Mouse (Mus musculus): ENCODE measurements around the gene March2.

Gene March2

DNA sequence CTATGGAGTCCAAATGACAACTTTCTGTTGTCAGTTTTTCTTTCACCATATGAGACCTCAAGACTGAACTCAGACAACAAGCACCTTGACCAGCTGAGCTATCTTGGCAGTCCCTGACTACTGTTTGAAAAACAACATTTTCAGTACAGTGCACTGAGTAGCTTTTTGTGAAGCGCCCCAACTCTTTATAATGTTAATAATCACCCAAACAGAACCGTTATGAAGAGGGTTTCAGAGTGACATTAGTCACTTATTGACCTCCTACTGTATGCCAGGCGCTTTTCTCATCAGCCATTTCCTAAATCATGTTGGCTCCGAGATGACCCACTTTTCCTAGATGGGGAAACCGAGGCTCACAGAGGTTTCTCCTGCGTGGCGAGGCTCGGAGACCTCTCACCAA is 488 bp downstream of the March2 start:
- no peak for DNase-seq (ENCODE audit: low spot score in 2 of 2)

DNA sequence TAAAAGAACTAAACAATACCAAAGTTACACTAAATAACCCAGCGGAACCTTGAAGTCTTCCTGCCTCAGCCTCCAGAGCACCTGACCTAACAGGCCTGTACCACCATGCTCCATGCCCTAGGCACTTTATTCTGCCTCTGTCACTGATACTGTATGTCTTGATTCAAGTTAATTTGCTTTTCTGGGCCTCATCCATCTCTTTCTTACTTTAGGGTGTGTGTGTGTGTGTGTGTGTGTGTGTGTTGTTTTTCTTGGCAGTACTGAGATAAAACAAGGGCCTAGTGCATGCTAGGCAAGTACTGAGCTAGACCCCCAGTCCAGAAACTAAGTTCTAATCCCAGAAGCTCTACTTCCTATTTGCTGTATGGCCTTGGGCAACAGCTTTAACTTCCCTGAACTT is 1.2 kb downstream of the March2 start:
- no peak for DNase-seq (ENCODE audit: low spot score in 2 of 2)

DNA sequence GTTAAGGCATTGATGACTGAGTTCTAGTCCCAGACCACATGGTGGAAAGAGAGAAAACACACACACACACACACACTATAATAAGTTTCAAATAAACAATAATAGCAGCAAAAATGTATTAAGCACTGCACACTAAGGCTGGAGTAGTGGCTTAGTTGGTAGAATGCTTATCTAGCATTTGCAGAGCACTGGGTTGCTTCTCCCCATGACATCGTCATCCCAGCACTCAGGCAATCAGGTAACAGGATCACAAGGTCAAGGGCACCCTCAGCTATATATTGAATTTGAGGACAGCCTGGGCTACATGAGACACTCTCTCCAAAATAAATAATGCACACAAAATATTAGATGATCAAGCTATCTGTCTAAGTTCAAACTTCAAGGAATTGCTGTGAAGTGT is 3.7 kb downstream of the March2 start:
- peak in 1 of 2 experiments; percentile 42 for DNase-seq (ENCODE audit: low spot score in 2 of 2)

DNA sequence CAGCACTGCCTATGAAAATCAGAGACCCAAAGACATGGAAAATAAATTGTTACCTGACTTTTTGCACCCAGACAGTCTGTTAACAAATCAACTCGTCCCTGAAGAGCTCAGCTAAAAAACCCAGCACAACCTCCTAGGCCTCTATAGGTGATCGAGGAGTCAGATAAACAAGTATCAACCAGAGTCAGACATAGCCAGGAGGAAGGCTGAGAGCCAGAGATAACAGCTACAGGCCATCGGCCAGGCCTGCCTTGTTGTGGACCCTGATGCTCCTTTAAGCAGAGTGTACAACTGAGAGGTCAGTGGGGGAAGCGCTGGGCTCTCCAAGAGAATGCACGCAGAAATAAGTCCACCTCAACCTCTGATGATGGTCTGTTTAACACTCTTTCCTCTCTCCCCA is 5.2 kb downstream of the March2 start:
- peak; percentile 71 to 78 for DNase-seq (ENCODE audit: low spot score in 2 of 2)

DNA sequence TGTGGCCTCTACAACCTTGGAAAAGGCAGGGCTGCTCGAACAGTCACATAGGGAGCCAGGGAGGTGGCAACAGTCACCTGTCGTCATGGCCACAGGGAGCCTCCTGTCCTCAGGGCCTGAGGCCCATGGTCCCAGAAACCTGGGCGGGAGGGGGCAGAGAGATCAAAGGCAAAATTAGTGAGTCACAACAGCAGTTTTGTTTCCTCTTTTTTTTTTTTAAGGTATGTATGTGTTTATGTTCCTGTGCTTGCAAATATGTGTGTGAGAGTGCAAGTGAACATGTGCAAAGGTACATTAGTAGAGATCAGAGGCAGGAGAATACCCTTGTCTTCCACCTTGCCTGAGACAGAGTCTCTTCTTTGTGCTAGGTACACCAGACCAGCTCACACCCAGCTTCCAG is 8.6 kb downstream of the March2 start:
- no peak for DNase-seq (ENCODE audit: low spot score in 2 of 2)

DNA sequence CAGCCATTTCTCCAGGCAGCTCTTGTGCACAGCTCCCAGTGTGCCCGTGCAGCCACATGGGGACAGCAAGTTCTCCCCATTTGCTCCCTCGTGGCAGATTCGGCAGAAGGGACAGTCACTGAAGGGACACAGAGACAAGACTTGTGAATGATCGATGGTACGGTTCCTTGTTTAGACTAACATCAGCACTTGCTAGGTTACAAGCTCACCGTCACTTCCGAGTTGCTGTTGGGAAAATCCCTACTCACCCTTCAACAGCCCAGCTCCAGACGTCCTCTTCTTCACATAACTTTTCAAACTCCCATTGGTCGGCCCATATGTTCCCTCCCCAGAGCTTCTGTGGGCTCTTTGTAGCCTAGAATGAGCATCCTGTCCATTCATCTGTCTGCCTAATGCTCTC is 15.4 kb downstream of the March2 start:
- DNase-seq (ENCODE audit: low spot score in 2 of 2), result no peak

DNA sequence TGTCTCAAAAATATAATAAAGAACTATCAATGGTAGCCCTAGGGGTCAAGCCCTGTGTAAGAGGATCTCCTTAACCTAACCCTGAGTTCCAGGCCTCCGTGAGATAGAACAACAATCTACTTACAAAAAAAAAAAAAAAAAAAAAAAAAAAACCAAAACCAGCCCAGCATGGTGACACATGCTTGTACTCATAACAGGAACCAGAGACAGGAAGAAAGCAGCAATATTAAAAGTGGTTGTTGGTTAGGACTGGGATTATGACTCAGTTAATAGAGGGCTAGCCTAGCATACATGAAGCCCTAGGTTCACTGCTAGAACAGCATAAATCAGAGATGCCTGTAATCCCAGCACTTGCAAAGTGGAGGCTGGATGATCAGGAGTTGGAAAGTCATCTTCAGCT is 16.3 kb downstream of the March2 start:
- no peak for DNase-seq (ENCODE audit: low spot score in 2 of 2)

DNA sequence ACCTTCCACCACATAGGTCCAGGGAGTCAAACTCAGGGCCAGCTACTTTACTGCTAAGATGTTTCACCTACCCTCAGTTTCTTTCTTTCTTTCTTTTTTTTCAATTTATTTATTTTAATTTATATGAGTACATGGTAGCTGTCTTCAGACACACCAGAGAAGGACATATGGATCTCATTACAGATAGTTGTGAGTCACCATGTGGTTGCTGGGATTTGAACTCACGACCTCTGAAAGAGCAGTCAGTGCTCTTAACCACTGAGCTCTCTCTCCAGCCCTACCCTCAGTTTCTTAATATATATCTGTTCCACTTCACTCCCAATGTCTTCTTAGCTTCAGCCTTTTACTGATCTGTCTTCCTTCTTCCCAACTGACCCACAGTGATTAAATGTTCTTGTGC is 23.0 kb downstream of the March2 start:
- DNase-seq (ENCODE audit: low spot score in 2 of 2), result no peak

DNA sequence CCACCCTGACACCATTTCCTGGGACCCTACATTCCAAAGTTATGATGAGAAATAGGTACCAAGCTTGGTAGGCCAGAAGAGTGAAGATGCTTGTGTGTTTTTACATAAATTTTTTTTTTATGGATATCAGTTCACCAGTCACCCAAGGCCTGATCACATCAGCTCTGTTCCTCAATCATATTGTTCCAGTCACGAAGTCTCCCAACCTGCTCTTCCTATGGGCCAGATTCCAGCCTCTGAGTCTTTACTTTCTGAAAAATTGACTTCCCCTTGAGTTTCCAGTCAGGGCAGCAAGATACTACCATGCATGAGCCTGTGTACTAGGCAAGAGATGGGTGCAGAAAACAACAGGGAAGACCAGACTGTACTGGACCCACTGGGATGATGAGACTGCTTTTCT is 31.7 kb downstream of the March2 start, which contains the start of gene Hnrnpm:
Gene Hnrnpm (minus strand): TSS at position 101 of the 400 bp plus-strand sequence.
- DNase-seq (ENCODE audit: low spot score in 2 of 2), result no peak

DNA sequence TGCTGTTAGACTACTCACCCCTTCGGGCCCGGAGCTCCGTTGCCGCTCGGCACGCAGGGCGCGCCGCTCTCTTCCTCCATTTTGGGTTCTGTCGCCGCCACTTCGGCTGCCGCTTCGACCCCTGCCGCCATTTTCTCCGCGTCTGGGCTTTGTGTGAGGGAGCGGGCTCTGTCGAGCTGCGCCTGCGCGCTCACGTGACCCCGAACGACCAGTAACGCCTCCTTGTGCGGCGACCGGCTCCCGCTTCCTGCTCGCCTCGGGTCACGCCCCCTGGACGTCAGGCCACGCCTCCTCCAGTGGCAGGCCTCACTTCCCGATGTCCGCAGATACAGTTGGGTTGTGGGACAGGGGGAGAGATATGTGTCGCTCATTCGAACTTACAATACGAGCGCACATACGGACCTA is 33.2 kb downstream of the March2 start:
- DNase-seq (ENCODE audit: low spot score in 2 of 2), result peak; percentile 99

DNA sequence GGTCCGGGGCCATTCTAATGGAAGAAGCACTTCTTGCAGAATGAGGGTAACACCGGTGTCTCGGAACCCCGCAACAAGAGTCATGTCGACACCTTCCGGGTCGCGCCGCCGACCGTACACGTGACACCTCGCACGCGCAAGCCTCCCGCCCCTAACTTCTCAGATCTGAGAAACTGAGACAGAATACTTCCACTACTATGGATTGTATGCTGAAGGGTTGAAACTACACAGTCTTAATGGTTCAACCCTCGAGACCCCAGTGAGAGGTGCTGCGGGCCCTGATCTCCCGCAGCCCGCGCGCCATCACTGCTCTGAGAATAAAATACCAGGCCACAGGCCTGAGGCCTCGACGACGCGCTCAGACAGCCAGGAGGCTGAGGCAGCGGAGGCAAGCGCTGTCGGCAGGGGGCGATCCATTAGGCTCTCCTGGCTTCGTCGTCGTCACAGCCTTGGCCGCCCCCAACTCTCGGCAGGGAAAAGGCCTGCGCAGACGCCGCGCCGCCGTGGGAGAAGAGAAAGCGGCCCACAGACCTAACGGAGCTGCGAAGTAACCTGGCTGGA is 33.7 kb downstream of the March2 start:
- DNase-seq (ENCODE audit: low spot score in 2 of 2), result peak; percentile 70 to 86

DNA sequence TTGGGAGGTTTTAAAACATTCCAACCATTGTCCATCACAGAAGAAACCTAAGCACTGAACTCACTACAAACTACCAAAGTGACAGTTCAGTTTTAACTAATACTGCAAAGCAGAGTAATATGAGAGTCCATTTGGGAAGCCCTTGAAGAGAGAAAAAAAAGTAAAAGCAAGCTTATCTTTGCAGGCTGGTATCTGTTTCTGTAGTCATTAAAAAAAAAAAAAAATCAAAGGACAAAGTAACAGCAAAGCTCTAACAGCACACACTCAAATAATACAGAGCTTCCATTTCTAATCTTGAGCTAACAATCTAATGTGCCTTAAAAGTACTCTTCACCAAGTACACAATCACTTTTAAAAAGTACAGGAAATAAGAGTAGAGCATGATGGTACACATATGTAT is 36.7 kb downstream of the March2 start:
- no peak for DNase-seq (ENCODE audit: low spot score in 2 of 2)

DNA sequence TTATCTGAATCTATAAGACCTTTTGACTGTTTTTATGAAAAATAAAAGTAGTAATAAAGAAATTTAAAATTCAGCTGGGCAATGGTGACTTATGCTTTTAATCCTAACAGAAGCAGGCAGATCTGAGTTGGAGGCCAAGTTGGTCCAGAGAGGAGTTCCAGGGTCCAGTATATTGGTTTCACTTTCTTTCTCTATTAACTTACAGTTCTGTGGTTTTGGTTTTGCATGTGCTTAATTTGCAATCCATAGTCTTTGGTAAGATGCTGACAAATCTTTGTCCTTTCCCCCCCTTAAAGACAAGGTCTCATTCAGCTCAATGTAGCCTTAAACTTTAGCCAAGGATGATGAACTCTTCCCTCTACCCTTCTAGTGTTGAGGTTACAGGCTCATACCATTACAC is 39.7 kb downstream of the March2 start:
- no peak for DNase-seq (ENCODE audit: low spot score in 2 of 2)

DNA sequence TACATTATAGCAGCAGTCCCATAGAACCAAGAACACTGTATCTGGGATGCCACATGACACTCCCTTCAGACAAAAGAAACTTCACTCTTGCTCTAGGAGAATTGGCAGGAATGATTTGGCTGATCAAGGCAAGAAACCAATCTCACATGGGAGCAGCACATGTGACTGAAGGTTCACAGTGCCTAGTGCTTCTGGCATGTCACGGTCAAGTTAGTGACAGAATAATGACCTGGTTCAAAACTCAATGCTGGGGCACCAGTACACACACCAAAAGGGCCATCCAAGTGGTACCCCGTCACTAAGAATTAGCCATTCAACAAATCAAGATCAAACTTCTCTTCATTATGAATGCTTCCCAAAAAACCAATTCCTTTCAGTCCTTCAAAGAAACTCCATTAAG is 42.4 kb downstream of the March2 start:
- DNase-seq (ENCODE audit: low spot score in 2 of 2), result no peak

DNA sequence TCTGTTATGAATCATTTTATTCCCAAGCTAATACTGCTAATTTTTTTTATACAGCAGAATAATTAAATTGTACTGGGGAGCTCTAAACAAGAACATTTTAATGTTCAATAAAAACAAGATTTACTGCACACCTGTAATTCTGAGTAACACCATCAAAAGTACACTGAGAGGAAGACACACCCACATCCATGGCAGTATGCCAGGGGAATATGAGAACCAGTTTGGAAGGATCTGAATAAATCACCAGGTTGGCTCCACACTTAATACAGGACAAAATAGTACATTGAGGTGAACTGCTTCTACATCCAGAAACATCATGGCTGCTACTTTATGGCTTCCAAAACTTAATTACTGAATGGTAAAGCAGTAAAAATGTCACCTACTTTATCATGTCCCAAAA is 43.0 kb downstream of the March2 start:
- DNase-seq (ENCODE audit: low spot score in 2 of 2), result no peak

DNA sequence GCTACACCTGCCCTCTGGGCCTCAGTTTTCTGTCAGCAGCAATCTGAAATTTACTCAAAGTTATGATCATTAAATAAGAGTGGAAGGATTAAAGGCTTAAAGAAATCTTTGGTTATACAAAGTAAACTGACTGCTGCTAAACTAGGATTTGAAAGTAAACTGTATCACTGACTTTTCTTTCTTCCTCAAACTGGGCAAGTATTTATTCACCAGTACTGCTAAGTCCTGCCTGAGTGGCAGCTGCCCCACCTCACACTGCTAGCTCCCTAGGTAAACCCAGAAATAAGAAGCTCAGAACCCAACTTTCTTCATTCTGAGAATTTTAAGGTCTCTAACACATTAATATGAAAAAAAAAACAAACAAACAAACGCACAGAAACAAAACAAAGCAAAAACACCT is 44.6 kb downstream of the March2 start:
- DNase-seq (ENCODE audit: low spot score in 2 of 2), result no peak

DNA sequence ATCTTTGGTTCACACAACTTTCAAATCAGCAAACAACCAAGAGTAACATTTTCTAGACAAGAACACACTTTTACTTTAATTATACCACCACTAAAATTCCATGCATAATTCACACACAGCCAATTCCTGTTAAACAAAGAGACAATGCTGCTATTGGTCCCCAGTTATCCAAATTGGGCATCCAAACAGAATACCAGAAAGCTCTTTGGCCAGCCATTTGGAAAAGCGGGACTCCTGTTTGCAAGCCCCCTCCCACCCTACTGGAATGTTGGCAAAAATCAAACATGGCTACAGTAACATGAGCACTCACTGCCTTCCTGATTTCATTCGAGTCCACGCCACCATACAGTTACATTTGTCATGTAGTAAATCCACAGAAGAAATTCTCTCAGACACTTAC is 48.8 kb downstream of the March2 start:
- no peak for DNase-seq (ENCODE audit: low spot score in 2 of 2)

DNA sequence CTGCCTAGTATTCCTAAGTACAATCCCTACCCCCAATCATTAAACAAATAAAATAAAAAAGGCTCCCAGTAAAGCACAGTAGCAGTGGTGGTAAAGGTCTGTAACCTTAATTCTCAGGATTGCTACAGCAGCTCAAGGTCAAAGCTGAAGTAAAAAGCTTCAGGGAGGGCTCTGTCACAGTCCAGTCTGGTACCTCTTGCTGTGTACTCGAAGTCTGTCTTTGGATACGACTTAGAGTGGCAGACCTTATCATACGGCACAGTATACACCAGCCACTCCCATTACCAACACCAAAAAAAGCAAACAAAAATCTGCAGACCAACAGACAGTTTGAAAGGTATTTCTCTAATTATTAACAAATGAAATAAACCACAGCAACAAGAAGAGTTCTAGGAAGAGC is 51.7 kb downstream of the March2 start:
- DNase-seq (ENCODE audit: low spot score in 2 of 2), result no peak

DNA sequence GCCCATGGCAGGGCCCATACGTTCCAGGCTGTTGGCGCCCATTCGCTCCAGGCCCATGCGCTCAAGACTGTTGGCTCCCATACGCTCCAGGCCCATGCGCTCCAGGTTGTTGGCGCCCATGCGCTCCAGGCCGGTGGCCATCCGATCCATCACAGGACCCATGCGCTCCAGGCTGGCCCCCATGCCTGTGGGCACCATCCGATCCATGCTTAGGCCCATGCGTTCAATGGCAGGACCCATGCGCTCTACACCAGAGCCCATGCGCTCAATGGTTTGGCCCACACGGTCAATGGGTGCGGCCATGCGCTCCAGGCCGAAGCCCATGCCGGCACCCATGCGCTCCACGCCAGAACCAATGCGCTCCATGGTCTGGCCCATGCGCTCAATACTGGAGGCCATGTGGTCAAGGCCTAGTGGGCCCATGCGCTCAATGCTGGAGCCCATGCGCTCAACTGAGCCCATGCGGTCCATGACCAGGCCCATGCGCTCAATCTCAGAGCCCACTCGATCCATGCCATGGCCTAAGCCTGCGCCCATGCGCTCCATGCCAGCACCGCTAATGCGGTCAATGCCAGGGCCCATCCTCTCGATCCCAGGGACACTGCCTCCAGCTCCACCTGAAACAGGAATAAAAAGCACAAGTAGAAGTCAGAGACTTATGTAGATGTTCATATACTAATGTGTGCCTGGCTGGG is 68.5 kb downstream of the March2 start:
- no peak for DNase-seq (ENCODE audit: low spot score in 2 of 2)

DNA sequence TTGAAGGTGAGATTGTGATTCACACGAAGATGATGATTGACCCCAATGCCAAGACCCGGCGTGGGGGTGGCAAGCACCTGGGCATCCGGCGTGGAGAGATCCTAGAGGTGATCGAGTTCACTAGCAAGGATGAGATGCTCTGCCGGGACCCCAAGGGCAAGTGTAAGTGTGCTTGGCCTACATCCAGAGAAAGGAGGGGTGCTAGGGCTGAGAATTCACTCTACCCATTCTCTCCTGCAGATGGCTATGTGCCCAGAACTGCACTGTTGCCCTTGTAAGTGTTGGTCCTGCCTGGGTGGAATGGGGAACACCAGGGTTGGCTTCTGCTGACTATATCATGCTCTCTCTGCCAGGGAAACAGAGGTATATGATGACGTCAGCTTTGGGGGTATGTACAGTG is 73.4 kb downstream of the March2 start:
- no peak for DNase-seq (ENCODE audit: low spot score in 2 of 2)

DNA sequence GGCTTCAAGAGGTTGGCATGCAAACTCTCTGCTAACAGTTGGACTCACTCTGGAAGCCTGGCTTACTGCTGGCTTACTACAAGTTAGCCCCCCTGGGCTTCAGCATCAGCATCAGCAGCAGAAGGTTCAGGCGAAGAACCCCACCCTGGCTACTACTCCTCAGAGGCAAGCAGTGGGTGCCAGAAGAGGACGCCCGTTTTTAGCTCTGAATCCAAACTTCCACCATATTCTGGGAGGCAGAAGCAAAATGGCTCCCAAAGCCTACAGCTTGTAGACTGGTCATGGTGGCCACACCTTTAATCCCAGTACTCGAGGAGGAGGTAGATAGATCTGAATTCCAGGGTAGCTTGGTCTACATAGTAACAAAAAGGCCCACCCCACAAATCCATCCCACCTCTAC is 74.4 kb downstream of the March2 start:
- no peak for DNase-seq (ENCODE audit: low spot score in 2 of 2)

DNA sequence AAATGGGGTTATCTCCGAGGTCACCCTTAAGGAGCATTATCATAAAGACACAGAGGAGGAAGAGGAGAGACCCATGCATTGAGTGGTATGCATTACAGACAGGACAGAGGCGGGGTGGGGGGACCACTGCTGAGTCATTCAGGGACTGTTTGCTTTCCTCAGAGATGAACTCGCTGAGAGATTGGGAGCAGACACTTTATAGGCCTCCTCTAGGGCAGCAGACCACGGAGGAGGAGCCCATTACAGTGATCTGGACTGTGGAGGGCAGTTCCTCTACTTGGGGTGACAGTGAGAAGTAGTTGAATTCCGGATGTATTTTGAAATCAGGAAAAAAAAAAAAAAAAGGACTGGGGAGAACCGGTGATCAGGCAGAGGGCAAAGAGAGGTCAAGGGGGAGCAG is 78.7 kb downstream of the March2 start:
- no peak for DNase-seq (ENCODE audit: low spot score in 2 of 2)

DNA sequence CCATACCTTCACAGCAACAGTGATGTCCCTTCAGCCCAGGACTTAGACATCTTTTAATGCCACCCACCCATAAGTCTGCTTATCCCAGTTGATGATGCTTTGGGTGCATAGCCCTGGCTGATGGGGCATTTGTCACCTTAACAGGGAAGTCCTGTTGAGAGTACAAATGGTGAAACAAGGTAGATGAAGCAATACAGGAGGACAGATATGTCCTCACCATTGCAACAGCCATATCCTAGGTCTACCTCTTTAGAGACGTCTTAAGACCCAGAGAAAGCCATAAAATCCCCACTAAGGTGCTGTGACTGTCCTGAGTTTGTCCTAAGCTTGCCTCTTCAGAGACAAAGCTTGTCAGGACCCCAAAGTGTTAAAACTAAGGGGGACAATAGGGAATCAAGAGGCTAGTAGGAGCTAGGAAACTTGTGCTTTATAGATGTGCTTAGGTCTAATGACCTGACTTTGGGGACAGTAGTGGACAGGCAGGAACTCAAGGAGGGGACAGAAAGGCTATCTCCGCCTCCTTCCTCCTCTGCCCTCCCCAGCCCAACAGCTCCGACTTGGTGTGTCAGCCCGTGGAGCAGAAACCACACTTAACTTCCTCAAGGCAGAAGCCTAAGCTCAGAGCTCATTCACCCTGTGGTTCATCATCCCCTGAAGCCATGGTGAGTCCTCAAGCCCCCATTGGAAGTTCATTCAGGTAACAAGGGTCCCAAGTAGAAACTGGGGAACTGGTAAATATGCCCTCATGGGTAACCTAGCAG is 80.8 kb downstream of the March2 start, which contains the start of gene Pram1:
Gene Pram1 (plus strand): TSS at position 541 of the 761 bp plus-strand sequence.
- peak in 1 of 2 experiments; percentile 27 for DNase-seq (ENCODE audit: low spot score in 2 of 2)

Measured in spleen, postnatal 4 days (tissue).